Mouse (Mus musculus): ENCODE results near the gene Faim.

Gene Faim

DNA sequence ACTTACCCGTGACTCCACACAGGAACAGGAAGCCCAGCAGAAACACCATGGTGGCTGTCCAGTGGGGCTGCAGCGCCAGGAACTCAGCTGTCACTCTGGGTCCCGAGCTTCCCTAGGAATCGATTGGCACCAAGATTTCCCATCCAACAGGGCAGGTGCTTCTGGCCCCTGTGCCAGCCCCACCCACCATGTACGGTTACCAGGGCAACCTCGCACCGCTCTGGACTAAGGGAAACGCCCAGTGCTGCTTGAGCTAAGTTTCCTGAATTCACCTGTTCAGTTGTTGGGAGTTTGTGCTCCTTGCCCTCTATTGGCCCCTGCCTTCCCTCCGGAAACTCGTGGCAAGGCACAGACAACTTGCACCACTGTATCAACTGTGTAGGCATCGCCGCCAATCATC, 49.4 kb downstream of the Faim start, which contains the start of gene Gm1123:
Gene Gm1123, minus strand, starts transcription at position 141 of the 400 bp plus-strand sequence.
- intact Hi-C loops (cut with DNase I) = no loop called here

DNA sequence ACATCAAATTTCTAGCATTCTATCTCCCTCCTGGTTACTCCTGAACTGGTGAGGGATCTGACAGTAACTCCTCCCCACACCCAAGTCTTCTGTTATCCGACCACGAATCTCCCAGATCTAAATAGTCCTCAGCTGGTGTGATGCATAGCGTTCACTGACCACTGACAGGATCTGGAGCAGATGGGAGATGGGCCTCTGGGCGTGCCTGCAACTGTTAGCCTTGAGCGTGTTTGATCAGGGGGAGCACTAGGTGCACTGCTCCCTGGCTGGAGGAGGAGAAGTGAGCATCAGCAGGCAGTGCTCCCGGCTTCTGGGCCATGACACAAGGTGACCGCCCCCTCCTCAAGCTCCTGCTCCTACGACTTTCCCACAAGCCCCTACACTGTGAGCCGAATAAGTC, 55.8 kb downstream of the Faim start:
- intact Hi-C loops (cut with DNase I) = no loop called here

DNA sequence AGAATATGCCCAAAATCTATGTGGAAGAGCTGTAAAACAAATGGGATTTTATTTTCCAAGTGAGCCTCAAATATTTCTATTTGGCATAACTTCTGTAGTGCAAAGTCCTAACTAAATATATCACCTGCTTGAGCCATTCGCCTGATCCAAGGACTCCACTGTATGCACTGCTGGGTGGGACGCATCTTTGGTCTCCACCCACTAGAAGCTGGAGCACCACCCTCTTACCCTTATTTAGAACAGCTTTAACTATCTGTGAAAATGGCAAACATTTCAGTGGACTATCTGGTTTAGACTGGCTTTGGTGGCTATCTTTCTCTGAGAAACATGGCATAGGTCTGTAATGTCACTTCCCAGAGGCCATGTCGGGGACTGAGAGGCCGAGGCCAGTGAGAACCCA, 56.5 kb downstream of the Faim start:
- intact Hi-C loops (cut with DNase I) = no loop called here

DNA sequence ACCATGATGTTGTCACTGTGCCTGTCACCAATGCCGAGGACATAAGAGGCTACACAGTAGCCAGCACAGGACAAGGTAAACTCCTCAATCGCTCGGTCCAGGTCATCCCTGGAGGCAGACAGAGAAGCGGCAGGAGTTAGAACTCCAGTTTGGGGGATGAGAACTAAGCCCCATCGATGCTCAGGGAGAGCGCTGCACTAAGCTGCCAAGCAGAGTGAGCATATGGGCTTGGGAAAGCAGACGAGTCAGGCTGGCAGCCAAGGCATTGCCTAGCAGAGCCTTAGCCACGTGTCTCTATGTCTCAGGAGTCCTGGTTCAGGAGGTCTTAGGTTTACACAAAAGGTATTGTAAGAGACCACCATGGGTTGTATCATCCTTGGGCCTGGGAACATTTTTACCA, 58.6 kb downstream of the Faim start:
- intact Hi-C loops (cut with DNase I) = no loop called here

DNA sequence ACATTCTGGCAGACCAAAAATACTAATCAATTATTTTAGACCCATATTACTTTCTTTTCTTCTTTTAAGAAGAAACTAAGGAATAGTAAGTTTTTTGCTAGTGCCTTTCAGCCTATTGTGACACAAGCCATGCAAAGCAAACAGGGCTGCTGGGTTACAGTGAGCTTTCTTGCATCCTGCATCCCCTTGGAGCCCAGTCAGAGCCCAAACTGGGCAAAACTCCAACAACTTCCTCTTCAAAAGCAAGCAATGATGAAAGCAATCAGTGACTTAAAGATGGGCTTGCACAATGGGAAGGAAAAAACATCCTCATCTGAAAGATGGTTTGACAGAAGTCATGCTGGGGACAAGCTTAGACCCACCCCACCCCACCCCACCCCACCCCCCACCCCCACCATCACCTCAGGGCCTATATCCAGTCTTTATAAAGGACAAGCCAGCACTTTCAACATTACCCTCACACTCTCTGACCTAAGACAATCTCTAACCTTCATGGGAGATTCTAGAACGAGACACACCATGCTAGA, 62.6 kb downstream of the Faim start:
- intact Hi-C loops (cut with DNase I) = no loop called here

DNA sequence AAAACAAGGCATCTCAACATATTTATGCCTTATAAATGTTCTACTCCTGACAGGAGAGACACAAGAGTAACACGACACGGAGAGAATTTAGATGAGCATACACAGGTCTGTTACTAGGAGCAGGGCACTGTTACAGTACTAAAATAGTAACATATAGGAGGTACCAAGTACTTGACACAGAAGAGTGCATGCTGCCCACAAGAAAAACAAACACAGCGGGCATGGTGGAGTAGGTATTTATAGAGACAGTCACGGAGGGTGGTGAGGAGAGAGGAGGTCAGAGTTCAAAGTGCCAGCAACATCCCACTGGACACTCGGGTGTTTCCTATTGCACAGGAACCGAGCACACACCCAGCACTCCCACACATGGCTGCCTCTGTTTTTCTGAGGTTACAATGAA, 63.6 kb downstream of the Faim start:
- intact Hi-C loops (cut with DNase I) = no loop called here

All from adrenal gland (tissue).